Mouse (Mus musculus): ENCODE measurements around the gene Cyth1. TPM values are rescaled to one million over a fixed set of nuclear protein-coding genes. Genes with fewer than 3 reads are reported as not detected.
A peak's percentile ranks its signal among the peaks of the same experiment; 100 is the strongest.

Cyth1 gene
- total and polyA plus RNA-seq, 3 experiments, result 49.7 to 108 (median 79.7) TPM

GRCm38 (mm10) chr11:118101133-118101532 is 147.3 kb downstream of the Cyth1 start:
- no peak overlapping the region for H3K9ac ChIP-seq (ENCODE audit: insufficient read depth, low read depth)
- no peak overlapping the region for H3K4me2 ChIP-seq (ENCODE audit: insufficient read depth, low read depth, poor library complexity, severe bottlenecking)
- no peak for DNase-seq (ENCODE audit: extremely low read depth)
- H3K4me3 ChIP-seq (replicated peaks in 1 of 3; ENCODE audit: low read depth in 2 of 3, low read length in 2 of 3, poor library complexity in 1 of 3), result no peak overlapping the region
- peaks cover 64% of the 10 kb centered on the region for H3K27me3 ChIP-seq (replicated peaks)
- H3K79me2 ChIP-seq (replicated peaks; ENCODE audit: control insufficient read depth, extremely low read depth, insufficient read depth, poor library complexity, severe bottlenecking), result no peaks in the 10 kb centered on the region
- H3K4me1 ChIP-seq (ENCODE audit: control insufficient read depth in 1 of 2, insufficient read depth in 2 of 2), result peaks cover 3 to 11% of the 10 kb centered on the region in 2 experiments; a peak in 3 of 4 replicates
- H3K36me3 ChIP-seq (replicated peaks in 1 of 2; ENCODE audit: control insufficient read depth in 1 of 2, insufficient read depth in 1 of 2, low read length in 1 of 2), result no peaks in the 10 kb centered on the region
- TF ChIP-seq TCF12 (IDR thresholded peaks at IDR 0.05; ENCODE audit: low read depth, low read length) (no peak), CTCF (conservative IDR thresholded peaks at IDR 0.05 in 1 of 2, IDR thresholded peaks at IDR 0.05 in 1 of 2; ENCODE audit: low read depth in 2 of 2, low read length in 2 of 2) (peak in 1 of 2 experiments; percentile 31; a peak in 2 of 4 replicates)
- in situ Hi-C loops (cut with MboI; ENCODE audit: low pct_ligation_motif_present, low pct_unique_long_range_greater_than_20kb, low sequenced_read_pairs) (no loop called here), dilution Hi-C loops (cut with MboI; ENCODE audit: extremely low pct_ligation_motif_present, extremely low pct_unique_long_range_greater_than_20kb, low sequenced_read_pairs) (no loop called here)
- H3K9me3 ChIP-seq (replicated peaks; ENCODE audit: low read length), result no peaks in the 10 kb centered on the region
- H3K27ac ChIP-seq (ENCODE audit: insufficient read depth, low read depth), result no peak overlapping the region

- in situ Hi-C loops (cut with MboI; ENCODE audit: low pct_ligation_motif_present, low pct_unique_long_range_greater_than_20kb, low sequenced_read_pairs) (no loop called here), dilution Hi-C loops (cut with MboI; ENCODE audit: extremely low pct_ligation_motif_present, extremely low pct_unique_long_range_greater_than_20kb, low sequenced_read_pairs) (no loop called here)
- peaks cover 0 to 3% of the 10 kb centered on the region in 2 experiments; a peak in 1 of 4 replicates for H3K4me1 ChIP-seq (ENCODE audit: control insufficient read depth in 1 of 2, insufficient read depth in 2 of 2)
- no peak overlapping the region for H3K9ac ChIP-seq (ENCODE audit: insufficient read depth, low read depth)
- no peaks in the 10 kb centered on the region for H3K36me3 ChIP-seq (replicated peaks in 1 of 2; ENCODE audit: control insufficient read depth in 1 of 2, insufficient read depth in 1 of 2, low read length in 1 of 2)
- no peaks in the 10 kb centered on the region for H3K79me2 ChIP-seq (replicated peaks; ENCODE audit: control insufficient read depth, extremely low read depth, insufficient read depth, poor library complexity, severe bottlenecking)
- H3K27me3 ChIP-seq (replicated peaks), result peaks cover 92% of the 10 kb centered on the region
- no peak overlapping the region for H3K4me3 ChIP-seq (replicated peaks in 1 of 3; ENCODE audit: low read depth in 2 of 3, low read length in 2 of 3, poor library complexity in 1 of 3)
- no peak overlapping the region for H3K27ac ChIP-seq (ENCODE audit: insufficient read depth, low read depth)
- no peak overlapping the region for H3K4me2 ChIP-seq (ENCODE audit: insufficient read depth, low read depth, poor library complexity, severe bottlenecking)
- TF ChIP-seq POLR2A (IDR thresholded peaks at IDR 0.05; ENCODE audit: low read depth, low read length) (no peak), GABPA (IDR thresholded peaks at IDR 0.05; ENCODE audit: insufficient replicate concordance, low read depth, low read length) (no peak), EP300 (IDR thresholded peaks at IDR 0.05; ENCODE audit: low read length) (no peak), ETS1 (conservative IDR thresholded peaks at IDR 0.05; ENCODE audit: low read depth, low read length) (no peak), ZNF384 (IDR thresholded peaks at IDR 0.05; ENCODE audit: low read depth, low read length) (no peak), NRF1 (IDR thresholded peaks at IDR 0.05; ENCODE audit: low read depth, low read length) (no peak), JUND (conservative IDR thresholded peaks at IDR 0.05; ENCODE audit: low read depth, low read length) (no peak), BHLHE40 (IDR thresholded peaks at IDR 0.05; ENCODE audit: low read depth, low read length) (no peak), PAX5 (IDR thresholded peaks at IDR 0.05; ENCODE audit: low read length) (no peak), TBP (conservative IDR thresholded peaks at IDR 0.05; ENCODE audit: low read depth, low read length) (no peak), MAZ (IDR thresholded peaks at IDR 0.05; ENCODE audit: low read depth, low read length) (no peak), NELFE (IDR thresholded peaks at IDR 0.05; ENCODE audit: low read depth, low read length) (no peak), JUN (IDR thresholded peaks at IDR 0.05; ENCODE audit: insufficient read depth, low read depth, low read length) (no peak), USF2 (conservative IDR thresholded peaks at IDR 0.05; ENCODE audit: low read depth, low read length) (no peak)
- peaks cover 1% of the 10 kb centered on the region for H3K9me3 ChIP-seq (replicated peaks; ENCODE audit: low read length)
- DNase-seq (ENCODE audit: extremely low read depth), result no peak
These were observed 151.7 kb downstream of the Cyth1 start for GRCm38 (mm10) chr11:118096736-118097135.
